Mouse (Mus musculus) liver, adult 2 months (tissue): ENCODE measurements around the gene Saa4.

Source experiments
- CTCF ChIP-seq: fragments of 200-500 bp; IDR thresholded peaks from 2 replicates; pipeline ENCODE4 v1.5.1; 2011; ENCODE audit warnings: low read depth, low read length, control low read depth
- POLR2A ChIP-seq: fragments of 200-500 bp; IDR thresholded peaks from 2 replicates; pipeline ENCODE4 v1.6.1; 2011; ENCODE audit warnings: low read length, control low read depth; ENCODE audit not compliant: insufficient read depth; ENCODE audit errors: extremely low read depth

DNA sequence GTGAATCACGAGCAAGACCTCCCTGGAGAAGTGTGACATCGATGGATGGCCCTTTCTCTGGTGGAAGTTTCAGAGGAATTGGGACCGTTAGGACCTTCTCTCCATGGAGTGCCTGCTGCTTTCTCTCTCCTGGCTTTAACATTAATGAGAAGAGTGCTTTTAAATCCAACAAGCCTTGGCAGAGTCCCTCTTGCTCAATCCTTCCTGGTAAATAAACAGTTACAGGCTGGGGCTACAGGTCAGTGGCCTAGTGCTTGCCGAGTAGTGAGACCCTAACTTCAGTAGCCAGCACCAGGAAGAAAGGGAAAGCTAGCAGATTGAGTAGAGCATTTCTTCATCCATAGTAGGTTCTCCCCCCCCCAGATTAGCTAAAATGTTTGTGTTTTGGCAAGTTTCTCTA, at the start of gene Saa4:
- TF ChIP-seq CTCF (no peak), POLR2A (0 out of 2 replicates have a peak, but pooled peaks have one; percentile 2)
